ENCODE assay signal across 8 mouse cellular contexts in genomic region chr8:71654600-71654999, GRCm38 (mm10). TPM values are rescaled to one million over a fixed set of nuclear protein-coding genes. Genes with fewer than 3 reads are reported as not detected.
DNase-seq lines count a peak whose midpoint lies in the region; ATAC-seq and TF ChIP-seq lines count a peak whose summit lies in the region.

No protein-coding gene starts in this region.

- H3K9ac ChIP-seq in forebrain, embryonic 12.5 days = peak overlapping the region; percentile 18
- H3K9ac ChIP-seq in midbrain, embryonic 16.5 days (ENCODE audit: low read depth, low read length) = no peak overlapping the region

- H3K4me2 ChIP-seq in forebrain, embryonic 12.5 days = peak overlapping the region; percentile 46
- H3K4me2 ChIP-seq in midbrain, embryonic 16.5 days (ENCODE audit: low read length) = peak overlapping the region; percentile 13; the same call in 1 of the 2 replicates

- 0 out of 2 replicates have a peak, but pooled peaks have one; percentile 42 for ATAC-seq in forebrain, embryonic 12.5 days (ENCODE audit: low FRiP score)
- peak; percentile 25; the same call in 1 of the 2 replicates for ATAC-seq in midbrain, embryonic 16.5 days
- no peak for ATAC-seq in erythroid progenitor cell, adult 5-6 weeks (replicated peaks; ENCODE audit: low FRiP score, poor library complexity, severe bottlenecking)

- peaks cover 8% of the 10 kb centered on the region; the same call in 1 of the 2 replicates for H3K4me1 ChIP-seq in forebrain, embryonic 12.5 days
- H3K4me1 ChIP-seq in limb, embryonic 10.5 days = peaks cover 12% of the 10 kb centered on the region
- H3K4me1 ChIP-seq in midbrain, embryonic 16.5 days (ENCODE audit: control insufficient read depth, insufficient read depth, low read length) = no peaks in the 10 kb centered on the region

- WGBS in forebrain, embryonic 12.5 days = 1% methylated on average over 24 of the region's 24 CpGs
- 2% methylated on average over 24 of the region's 24 CpGs for WGBS in limb, embryonic 10.5 days
- 3% methylated on average over 24 of the region's 24 CpGs for WGBS in midbrain, embryonic 16.5 days

- peak overlapping the region; percentile 21 for H3K4me3 ChIP-seq in forebrain, embryonic 12.5 days (replicated peaks)
- peak overlapping the region; percentile 39 for H3K4me3 ChIP-seq in limb, embryonic 10.5 days
- H3K4me3 ChIP-seq in midbrain, embryonic 16.5 days (ENCODE audit: low read depth, low read length) = no peak overlapping the region
- no peak overlapping the region for H3K4me3 ChIP-seq in layer of hippocampus, adult 2 months

- no peaks in the 10 kb centered on the region for H3K9me3 ChIP-seq in forebrain, embryonic 12.5 days
- no peaks in the 10 kb centered on the region for H3K9me3 ChIP-seq in limb, embryonic 10.5 days (replicated peaks)
- H3K9me3 ChIP-seq in midbrain, embryonic 16.5 days (replicated peaks; ENCODE audit: control insufficient read depth, low read length, poor library complexity, severe bottlenecking) = no peaks in the 10 kb centered on the region

- no peak for TF ChIP-seq CTCF in layer of hippocampus, adult 2 months (conservative IDR thresholded peaks at IDR 0.05)

- no peak overlapping the region for H3K27ac ChIP-seq in forebrain, embryonic 12.5 days
- H3K27ac ChIP-seq in limb, embryonic 10.5 days = no peak overlapping the region
- no peak overlapping the region for H3K27ac ChIP-seq in midbrain, embryonic 16.5 days (ENCODE audit: low read length)
- no peak overlapping the region for H3K27ac ChIP-seq in layer of hippocampus, adult 2 months

- peaks cover 3% of the 10 kb centered on the region; the same call in 1 of the 2 replicates for H3K36me3 ChIP-seq in forebrain, embryonic 12.5 days (replicated peaks)
- H3K36me3 ChIP-seq in limb, embryonic 10.5 days = no peaks in the 10 kb centered on the region
- peaks cover 51% of the 10 kb centered on the region for H3K36me3 ChIP-seq in midbrain, embryonic 16.5 days (ENCODE audit: control insufficient read depth, insufficient read depth, low read length)

- peak; percentile 43 for DNase-seq in thymus, postnatal 14 days
- no peak for DNase-seq in thymus, postnatal 36 days
- DNase-seq in limb, embryonic 10.5 days (ENCODE audit: low spot score) = peak; percentile 56
- DNase-seq in cerebellum, adult 9-10 months = no peak
- no peak for DNase-seq in layer of hippocampus, adult 2 months (ENCODE audit: low spot score in 2 of 2)

- peaks cover 76% of the 10 kb centered on the region for H3K27me3 ChIP-seq in forebrain, embryonic 12.5 days
- H3K27me3 ChIP-seq in limb, embryonic 10.5 days (ENCODE audit: low read depth, poor library complexity, severe bottlenecking) = peaks cover 92% of the 10 kb centered on the region
- peaks cover 14% of the 10 kb centered on the region; the same call in 1 of the 2 replicates for H3K27me3 ChIP-seq in midbrain, embryonic 16.5 days (ENCODE audit: control insufficient read depth, insufficient read depth, low read depth, low read length)

RNA-seq across cellular contexts. Expression of gene Unc13a, which starts 17.0 kb away (rescaled TPM):
- 13.7 and 16.0 TPM in 2 replicates for polyA plus RNA-seq in forebrain, embryonic 12.5 days (2016; fragmentation: Nextera tagmentation; extraction: Ambion mirVana)
- 0.40 and 0.51 TPM in 2 replicates for polyA plus RNA-seq in limb, embryonic 10.5 days (2016; fragmentation: Nextera tagmentation; extraction: Ambion mirVana)
- polyA plus RNA-seq in midbrain, embryonic 16.5 days (2015; fragmentation: Nextera tagmentation; extraction: Ambion mirVana) = 23.5 and 29.0 TPM in 2 replicates
- total RNA-seq in erythroid progenitor cell, adult 5-6 weeks (2015; ENCODE audit: low replicate concordance) = not detected in 2 replicates
- total RNA-seq in erythroid progenitor cell, adult 5-6 weeks (2017; ENCODE audit: low replicate concordance) = not detected in 2 replicates
- 100 to 1,000 TPM; 263 to 264 TPM for total RNA-seq in layer of hippocampus, adult 2 months (2021)

RNA-seq across cellular contexts. Expression of gene Jak3, which starts 21.5 kb away (rescaled TPM):
- polyA plus RNA-seq in forebrain, embryonic 12.5 days (2016; fragmentation: Nextera tagmentation; extraction: Ambion mirVana) = 2.5 and 2.9 TPM in 2 replicates
- 3.7 and 4.6 TPM in 2 replicates for polyA plus RNA-seq in limb, embryonic 10.5 days (2016; fragmentation: Nextera tagmentation; extraction: Ambion mirVana)
- polyA plus RNA-seq in midbrain, embryonic 16.5 days (2015; fragmentation: Nextera tagmentation; extraction: Ambion mirVana) = 4.7 and 5.4 TPM in 2 replicates
- total RNA-seq in erythroid progenitor cell, adult 5-6 weeks (2015; ENCODE audit: low replicate concordance) = 2.1 and 5.4 TPM in 2 replicates
- 0.68 and 0.90 TPM in 2 replicates for total RNA-seq in erythroid progenitor cell, adult 5-6 weeks (2017; ENCODE audit: low replicate concordance)
- total RNA-seq in layer of hippocampus, adult 2 months (2021) = 1 to 10 TPM; 5.3 TPM

RNA-seq across cellular contexts. Expression of gene Insl3, which starts 34.4 kb away (rescaled TPM):
- polyA plus RNA-seq in forebrain, embryonic 12.5 days (2016; fragmentation: Nextera tagmentation; extraction: Ambion mirVana) = not detected in 2 replicates
- 0.53 and 0.76 TPM in 2 replicates for polyA plus RNA-seq in limb, embryonic 10.5 days (2016; fragmentation: Nextera tagmentation; extraction: Ambion mirVana)
- 1.4 TPM in 1 of 2 replicates, not detected in the other for polyA plus RNA-seq in midbrain, embryonic 16.5 days (2015; fragmentation: Nextera tagmentation; extraction: Ambion mirVana)
- total RNA-seq in erythroid progenitor cell, adult 5-6 weeks (2015; ENCODE audit: low replicate concordance) = 3.6 TPM in 1 of 2 replicates, not detected in the other
- not detected in 2 replicates for total RNA-seq in erythroid progenitor cell, adult 5-6 weeks (2017; ENCODE audit: low replicate concordance)
- 1 to 10 TPM in 1 of 2 experiments, not detected in 1; 2.1 TPM for total RNA-seq in layer of hippocampus, adult 2 months (2021)

RNA-seq across cellular contexts. Expression of gene Colgalt1, which starts 43.8 kb away (rescaled TPM):
- polyA plus RNA-seq in forebrain, embryonic 12.5 days (2016; fragmentation: Nextera tagmentation; extraction: Ambion mirVana) = 42.7 TPM in 2 replicates
- 49.0 and 53.6 TPM in 2 replicates for polyA plus RNA-seq in limb, embryonic 10.5 days (2016; fragmentation: Nextera tagmentation; extraction: Ambion mirVana)
- 68.8 and 70.8 TPM in 2 replicates for polyA plus RNA-seq in midbrain, embryonic 16.5 days (2015; fragmentation: Nextera tagmentation; extraction: Ambion mirVana)
- total RNA-seq in erythroid progenitor cell, adult 5-6 weeks (2015; ENCODE audit: low replicate concordance) = 5.9 and 19.5 TPM in 2 replicates
- total RNA-seq in erythroid progenitor cell, adult 5-6 weeks (2017; ENCODE audit: low replicate concordance) = 9.2 and 11.0 TPM in 2 replicates
- total RNA-seq in layer of hippocampus, adult 2 months (2021) = 10 to 100 TPM; 52.4 to 60.1 TPM

RNA-seq across cellular contexts. Expression of gene B3gnt3, which starts 47.0 kb away (rescaled TPM):
- 0.36 and 0.72 TPM in 2 replicates for polyA plus RNA-seq in forebrain, embryonic 12.5 days (2016; fragmentation: Nextera tagmentation; extraction: Ambion mirVana)
- 0.67 and 1.2 TPM in 2 replicates for polyA plus RNA-seq in limb, embryonic 10.5 days (2016; fragmentation: Nextera tagmentation; extraction: Ambion mirVana)
- polyA plus RNA-seq in midbrain, embryonic 16.5 days (2015; fragmentation: Nextera tagmentation; extraction: Ambion mirVana) = 0.20 and 0.50 TPM in 2 replicates
- 12.2 and 12.3 TPM in 2 replicates for total RNA-seq in erythroid progenitor cell, adult 5-6 weeks (2015; ENCODE audit: low replicate concordance)
- 10.9 and 14.4 TPM in 2 replicates for total RNA-seq in erythroid progenitor cell, adult 5-6 weeks (2017; ENCODE audit: low replicate concordance)
- under 1 TPM; 0.72 to 0.81 TPM for total RNA-seq in layer of hippocampus, adult 2 months (2021)

Comparison
In these comparisons a context has a peak if more than half of its experiments do, and no peak if none do; other contexts are left out.
1. DNase-seq: peak in thymus, postnatal 14 days (single experiment) and limb, embryonic 10.5 days (single experiment); none in thymus, postnatal 36 days (0 of 2), cerebellum, adult 9-10 months (single experiment) and layer of hippocampus, adult 2 months (0 of 2).
2. H3K4me3 ChIP-seq: peak in forebrain, embryonic 12.5 days (single experiment) and limb, embryonic 10.5 days (single experiment); none in midbrain, embryonic 16.5 days (single experiment) and layer of hippocampus, adult 2 months (single experiment).